In the genomic region with DNA sequence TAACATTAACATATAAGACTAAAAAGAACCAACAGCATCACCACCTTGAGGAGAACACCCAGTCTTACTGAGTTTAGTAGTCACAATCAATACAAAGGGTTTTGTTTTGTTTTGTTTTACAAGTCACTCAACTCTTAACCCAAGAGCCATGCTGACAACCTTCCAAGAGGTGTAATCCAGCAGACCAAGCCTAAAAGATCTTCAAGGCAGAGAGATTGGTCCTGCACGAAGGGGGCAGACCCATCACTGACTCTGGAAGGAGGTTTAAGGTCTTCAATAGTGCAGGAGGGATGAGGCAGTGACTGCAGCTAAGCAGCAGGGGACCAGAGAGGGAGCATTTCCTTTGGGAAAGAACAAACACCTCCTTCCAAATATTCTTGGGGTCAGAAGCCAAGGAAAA, we compare ENCODE assay signal across 19 mouse cellular contexts. TPM values are rescaled to one million over a fixed set of nuclear protein-coding genes. Genes with fewer than 3 reads are reported as not detected.
DNase-seq lines count a peak whose midpoint lies in the region; TF ChIP-seq lines count a peak whose summit lies in the region.
"Had no signal": no experiment of that assay in that cellular context is flagged by ENCODE, and none has a peak within 500 bp of the region (broad histone marks: within the 10 kb centered on the region; RNA-seq: fewer than 3 reads in every experiment).

No protein-coding gene starts in this region.

- no peaks in the 10 kb centered on the region for H3K9me3 ChIP-seq in ES-E14 (ENCODE audit: control insufficient read depth, insufficient read depth, low read depth, low read length)
- H3K9me3 ChIP-seq: embryonic facial prominence, embryonic 10.5 days; embryonic facial prominence, embryonic 12.5 days; forebrain, embryonic 13.5 days; forebrain, embryonic 15.5 days had no signal

- no peak overlapping the region for H3K9ac ChIP-seq in ES-E14 (ENCODE audit: insufficient read depth, low read depth, low read length, poor library complexity, severe bottlenecking)
- H3K9ac ChIP-seq: embryonic facial prominence, embryonic 12.5 days; forebrain, embryonic 13.5 days; forebrain, embryonic 15.5 days; forebrain, postnatal 0 days had no signal

- H3K27ac ChIP-seq in ES-E14 (ENCODE audit: insufficient read depth, low read depth, low read length, poor library complexity, severe bottlenecking), result no peak overlapping the region
- H3K27ac ChIP-seq: embryonic facial prominence, embryonic 10.5 days; embryonic facial prominence, embryonic 12.5 days; forebrain, embryonic 13.5 days; forebrain, embryonic 15.5 days had no signal

- no peaks in the 10 kb centered on the region for H3K4me1 ChIP-seq in ES-E14 (ENCODE audit: control insufficient read depth in 2 of 2, insufficient read depth in 2 of 2, low read length in 2 of 2, poor library complexity in 1 of 2)
- H3K4me1 ChIP-seq: embryonic facial prominence, embryonic 10.5 days; embryonic facial prominence, embryonic 12.5 days; forebrain, embryonic 13.5 days; forebrain, embryonic 15.5 days had no signal

- peak; percentile 72 for DNase-seq in ES-CJ7 (ENCODE audit: low read depth, low spot score)
- DNase-seq in ES-E14 (ENCODE audit: low read depth, low spot score), result peak; percentile 20
- DNase-seq in ZHBTc4 (ENCODE audit: low read depth, low spot score), result peak; percentile 60
- no peak for DNase-seq in left cerebral cortex, adult 8-10 months (ENCODE audit: low spot score in 2 of 2)
- DNase-seq in spleen, postnatal 14 days (ENCODE audit: low spot score in 2 of 2), result no peak
- DNase-seq: adrenal gland, adult 8-10 months; adrenal gland, postnatal 14 days; adrenal gland, postnatal 36 days; cerebellum, adult 11-12 months; cerebellum, adult 2 months; cerebellum, adult 9-10 months; cerebellum, postnatal 10 days; cerebellum, postnatal 25 days; forebrain, postnatal 0 days had no signal

- H3K36me3 ChIP-seq in ES-E14 (ENCODE audit: control insufficient read depth, insufficient read depth, low read length, poor library complexity, severe bottlenecking), result no peaks in the 10 kb centered on the region

- no peak overlapping the region for H3K4me3 ChIP-seq in ES-E14 (ENCODE audit: insufficient read depth in 1 of 2, low read depth in 1 of 2, low read length in 2 of 2, poor library complexity in 1 of 2, severe bottlenecking in 1 of 2)
- H3K4me3 ChIP-seq: embryonic facial prominence, embryonic 10.5 days; embryonic facial prominence, embryonic 12.5 days; forebrain, embryonic 13.5 days; forebrain, embryonic 15.5 days had no signal

- in situ Hi-C loops in ES-E14 (cut with MboI; ENCODE audit: low sequenced_read_pairs in 2 of 2, unreplicated experiment in 2 of 2), result no loop called here

TF ChIP-seq in ES-E14, 5 proteins besides CTCF, POLR2A, EP300 and RAD21:
- TF ChIP-seq ZNF384 (IDR thresholded peaks at IDR 0.05; ENCODE audit: low read depth, low read length) (no peak), CHD2 (IDR thresholded peaks at IDR 0.05; ENCODE audit: low read depth, low read length) (no peak), HCFC1 (IDR thresholded peaks at IDR 0.05; ENCODE audit: borderline replicate concordance, insufficient read depth, low read length) (no peak), ZC3H11A (IDR thresholded peaks at IDR 0.05; ENCODE audit: borderline replicate concordance, low read depth, low read length) (no peak), MAFK (IDR thresholded peaks at IDR 0.05; ENCODE audit: insufficient read depth, low read depth, low read length) (no peak)
TF ChIP-seq in ES-E14: peak in this region for 0.

RNA-seq across cellular contexts. Expression of gene Cacul1, which starts 55.7 kb away (rescaled TPM):
- total RNA-seq in ES-E14 (2012; rRNA removed), result 44.2 and 45.5 TPM in 2 replicates
- 10 to 100 TPM; 48.3 to 55.0 (median 51.5) TPM for total RNA-seq in left cerebral cortex, adult 8-10 months (2022)

RNA-seq across cellular contexts. Expression of gene Prlhr, which starts 57.0 kb away (rescaled TPM):
- total RNA-seq in ES-E14 (2012; rRNA removed), result not detected in 2 replicates
- total RNA-seq in left cerebral cortex, adult 8-10 months (2022), result under 1 TPM; 0.46 to 0.62 (median 0.55) TPM
- total RNA-seq: MEL had no signal

Comparison
In these comparisons a context has a peak if more than half of its experiments do, and no peak if none do; other contexts are left out.
1. DNase-seq: peak in ES-CJ7 (single experiment), ES-E14 (single experiment) and ZHBTc4 (single experiment); none in left cerebral cortex, adult 8-10 months (0 of 2) and spleen, postnatal 14 days (0 of 2).